Mouse (Mus musculus): ENCODE measurements around the gene D630023F18Rik. TPM values are rescaled to one million over a fixed set of nuclear protein-coding genes. Genes with fewer than 3 reads are reported as not detected.

The D630023F18Rik gene
- polyA plus RNA-seq, 1 experiment, result not detected

GRCm38 (mm10) chr1:65147971-65148370, 25.0 kb upstream of the D630023F18Rik start:
- no peak overlapping the region for H3K27ac ChIP-seq (ENCODE audit: control insufficient read depth, insufficient read depth, low read depth, low read length, poor library complexity)
- TF ChIP-seq POLR2A (IDR thresholded peaks at IDR 0.05; ENCODE audit: borderline replicate concordance, control insufficient read depth, low read depth, low read length) (no peak), CTCF (IDR thresholded peaks at IDR 0.05; ENCODE audit: control insufficient read depth, insufficient read depth, low read length) (no peak)
- no peaks in the 10 kb centered on the region for H3K4me1 ChIP-seq (ENCODE audit: control insufficient read depth, insufficient read depth, low read length)
- H3K4me3 ChIP-seq (replicated peaks; ENCODE audit: control insufficient read depth, low read depth, low read length), result no peak overlapping the region
- 73% methylated on average over 3 of the region's 3 CpGs for WGBS

GRCm38 (mm10) chr1:65147326-65147725, 24.3 kb upstream of the D630023F18Rik start:
- no peak for TF ChIP-seq POLR2A (IDR thresholded peaks at IDR 0.05; ENCODE audit: borderline replicate concordance, control insufficient read depth, low read depth, low read length)
- no peak for TF ChIP-seq CTCF (IDR thresholded peaks at IDR 0.05; ENCODE audit: control insufficient read depth, insufficient read depth, low read length)
- no peak overlapping the region for H3K4me3 ChIP-seq (replicated peaks; ENCODE audit: control insufficient read depth, low read depth, low read length)
- H3K4me1 ChIP-seq (ENCODE audit: control insufficient read depth, insufficient read depth, low read length), result no peaks in the 10 kb centered on the region
- WGBS, result 88% methylated on average over 5 of the region's 5 CpGs
- no peak overlapping the region for H3K27ac ChIP-seq (ENCODE audit: control insufficient read depth, insufficient read depth, low read depth, low read length, poor library complexity)

- Histone ChIP-seq H3K4me1 (ENCODE audit: control insufficient read depth, insufficient read depth, low read length) (no peaks in the 10 kb centered on the region), H3K4me3 (replicated peaks; ENCODE audit: control insufficient read depth, low read depth, low read length) (no peak overlapping the region), H3K27ac (ENCODE audit: control insufficient read depth, insufficient read depth, low read depth, low read length, poor library complexity) (no peak overlapping the region)
- TF ChIP-seq POLR2A (IDR thresholded peaks at IDR 0.05; ENCODE audit: borderline replicate concordance, control insufficient read depth, low read depth, low read length) (no peak), CTCF (IDR thresholded peaks at IDR 0.05; ENCODE audit: control insufficient read depth, insufficient read depth, low read length) (no peak)
- WGBS, result 26% methylated on average over 2 of the region's 2 CpGs
Measured at GRCm38 (mm10) chr1:65146601-65147000, 23.6 kb upstream of the D630023F18Rik start.

GRCm38 (mm10) chr1:65144783-65145182, 21.8 kb upstream of the D630023F18Rik start:
- Histone ChIP-seq H3K27ac (ENCODE audit: control insufficient read depth, insufficient read depth, low read depth, low read length, poor library complexity) (no peak overlapping the region), H3K4me1 (ENCODE audit: control insufficient read depth, insufficient read depth, low read length) (no peaks in the 10 kb centered on the region), H3K4me3 (replicated peaks; ENCODE audit: control insufficient read depth, low read depth, low read length) (no peak overlapping the region)
- 81% methylated on average over 2 of the region's 2 CpGs for WGBS
- TF ChIP-seq CTCF (IDR thresholded peaks at IDR 0.05; ENCODE audit: control insufficient read depth, insufficient read depth, low read length), result no peak
- no peak for TF ChIP-seq POLR2A (IDR thresholded peaks at IDR 0.05; ENCODE audit: borderline replicate concordance, control insufficient read depth, low read depth, low read length)

GRCm38 (mm10) chr1:65137560-65137959, 14.5 kb upstream of the D630023F18Rik start:
- no peaks in the 10 kb centered on the region for H3K4me1 ChIP-seq (ENCODE audit: control insufficient read depth, insufficient read depth, low read length)
- no peak overlapping the region for H3K4me3 ChIP-seq (replicated peaks; ENCODE audit: control insufficient read depth, low read depth, low read length)
- no peak overlapping the region for H3K27ac ChIP-seq (ENCODE audit: control insufficient read depth, insufficient read depth, low read depth, low read length, poor library complexity)
- TF ChIP-seq CTCF (IDR thresholded peaks at IDR 0.05; ENCODE audit: control insufficient read depth, insufficient read depth, low read length), result no peak
- no peak for TF ChIP-seq POLR2A (IDR thresholded peaks at IDR 0.05; ENCODE audit: borderline replicate concordance, control insufficient read depth, low read depth, low read length)
- WGBS, result 77% methylated on average over 6 of the region's 6 CpGs

GRCm38 (mm10) chr1:65132833-65133232, 9.8 kb upstream of the D630023F18Rik start:
- 60% methylated on average over 1 of the region's 1 CpGs for WGBS
- TF ChIP-seq POLR2A (IDR thresholded peaks at IDR 0.05; ENCODE audit: borderline replicate concordance, control insufficient read depth, low read depth, low read length), result no peak
- no peak for TF ChIP-seq CTCF (IDR thresholded peaks at IDR 0.05; ENCODE audit: control insufficient read depth, insufficient read depth, low read length)
- Histone ChIP-seq H3K27ac (ENCODE audit: control insufficient read depth, insufficient read depth, low read depth, low read length, poor library complexity) (no peak overlapping the region), H3K4me1 (ENCODE audit: control insufficient read depth, insufficient read depth, low read length) (no peaks in the 10 kb centered on the region), H3K4me3 (replicated peaks; ENCODE audit: control insufficient read depth, low read depth, low read length) (no peak overlapping the region)

GRCm38 (mm10) chr1:65131671-65132070, 8.7 kb upstream of the D630023F18Rik start:
- TF ChIP-seq CTCF (IDR thresholded peaks at IDR 0.05; ENCODE audit: control insufficient read depth, insufficient read depth, low read length) (no peak), POLR2A (IDR thresholded peaks at IDR 0.05; ENCODE audit: borderline replicate concordance, control insufficient read depth, low read depth, low read length) (no peak)
- no peak overlapping the region for H3K27ac ChIP-seq (ENCODE audit: control insufficient read depth, insufficient read depth, low read depth, low read length, poor library complexity)
- 78% methylated on average over 1 of the region's 1 CpGs for WGBS
- no peaks in the 10 kb centered on the region for H3K4me1 ChIP-seq (ENCODE audit: control insufficient read depth, insufficient read depth, low read length)
- H3K4me3 ChIP-seq (replicated peaks; ENCODE audit: control insufficient read depth, low read depth, low read length), result no peak overlapping the region

- no peaks in the 10 kb centered on the region for H3K4me1 ChIP-seq (ENCODE audit: control insufficient read depth, insufficient read depth, low read length)
- TF ChIP-seq CTCF (IDR thresholded peaks at IDR 0.05; ENCODE audit: control insufficient read depth, insufficient read depth, low read length) (no peak), POLR2A (IDR thresholded peaks at IDR 0.05; ENCODE audit: borderline replicate concordance, control insufficient read depth, low read depth, low read length) (no peak)
- no peak overlapping the region for H3K4me3 ChIP-seq (replicated peaks; ENCODE audit: control insufficient read depth, low read depth, low read length)
- no peak overlapping the region for H3K27ac ChIP-seq (ENCODE audit: control insufficient read depth, insufficient read depth, low read depth, low read length, poor library complexity)
- 69% methylated on average over 3 of the region's 3 CpGs for WGBS
Measured at GRCm38 (mm10) chr1:65130226-65130625, 7.2 kb upstream of the D630023F18Rik start.

- Histone ChIP-seq H3K4me3 (replicated peaks; ENCODE audit: control insufficient read depth, low read depth, low read length) (no peak overlapping the region), H3K4me1 (ENCODE audit: control insufficient read depth, insufficient read depth, low read length) (no peaks in the 10 kb centered on the region), H3K27ac (ENCODE audit: control insufficient read depth, insufficient read depth, low read depth, low read length, poor library complexity) (no peak overlapping the region)
- TF ChIP-seq POLR2A (IDR thresholded peaks at IDR 0.05; ENCODE audit: borderline replicate concordance, control insufficient read depth, low read depth, low read length) (no peak), CTCF (IDR thresholded peaks at IDR 0.05; ENCODE audit: control insufficient read depth, insufficient read depth, low read length) (no peak)
- 79% methylated on average over 3 of the region's 3 CpGs for WGBS
Measured at GRCm38 (mm10) chr1:65129634-65130180, 6.7 kb upstream of the D630023F18Rik start.

Measured in bone marrow, adult 2 months (tissue).